Mouse (Mus musculus) liver, embryonic 14.5 days (tissue): ENCODE measurements around the gene Aqp12. TPM values are rescaled to one million over a fixed set of nuclear protein-coding genes. Genes with fewer than 3 reads are reported as not detected.

ENCODE experiments used
- ATAC-seq: fragments of 200-750 bp; cut with Nextera tagmentation; 2 replicates; pipeline ENCODE4 v1.8.0; 2017; ENCODE audit warnings: moderate number of reproducible peaks, mild to moderate bottlenecking, moderate library complexity; ENCODE audit not compliant: insufficient read depth
- DNase-seq, 3 experiments: peaks; one replicate each; pipeline ENCODE4 v3.0.0-alpha.2; 2012 to 2013; ENCODE audit warnings: low read depth in 3 of 3, low spot score in 3 of 3
- H3K27ac ChIP-seq: fragments of 300-500 bp; sonication (generic); 2 replicates; pipeline ENCODE4 v1.5.1; 2014; ENCODE audit warnings: moderate library complexity, mild to moderate bottlenecking, control low read depth, inconsistent platforms
- H3K27me3 ChIP-seq: fragments of 300-500 bp; sonication (generic); 2 replicates; pipeline ENCODE4 v1.6.1; 2014; ENCODE audit warnings: mild to moderate bottlenecking, low read length, moderate library complexity; ENCODE audit not compliant: control insufficient read depth, insufficient read depth
- H3K36me3 ChIP-seq: fragments of 300-500 bp; sonication (generic); replicated peaks from 2 replicates; pipeline ENCODE4 v1.6.1; 2014; ENCODE audit warnings: low read depth; ENCODE audit not compliant: control insufficient read depth, insufficient read depth
- H3K4me1 ChIP-seq, 2 experiments: fragments of 200-500 bp in 1 of 2; fragments of 300-500 bp in 1 of 2; sonication (generic) in 1 of 2; replicated peaks; 2 replicates each; pipeline ENCODE4 v1.6.1; 2012 to 2014; ENCODE audit warnings: antibody characterized with exemption in 1 of 2, inconsistent platforms in 1 of 2, low read length in 1 of 2; ENCODE audit not compliant: control insufficient read depth in 2 of 2, insufficient read depth in 2 of 2
- H3K4me2 ChIP-seq: fragments of 300-500 bp; sonication (generic); 2 replicates; pipeline ENCODE4 v1.6.1; 2014; ENCODE audit warnings: low read depth, mild to moderate bottlenecking, control low read depth, moderate library complexity
- H3K4me3 ChIP-seq, 2 experiments: fragments of 200-500 bp in 1 of 2; fragments of 300-500 bp in 1 of 2; sonication (generic) in 1 of 2; 2 replicates each; pipeline ENCODE4 v1.5.1; 2012 to 2014; ENCODE audit warnings: low read depth in 2 of 2, low read length in 2 of 2, mild to moderate bottlenecking in 2 of 2, control low read depth in 1 of 2, inconsistent platforms in 1 of 2, moderate library complexity in 1 of 2; ENCODE audit not compliant: insufficient read depth in 1 of 2
- H3K9ac ChIP-seq: fragments of 300-500 bp; sonication (generic); replicated peaks from 2 replicates; pipeline ENCODE4 v1.6.1; 2014; ENCODE audit warnings: mild to moderate bottlenecking, control low read depth, moderate library complexity
- H3K9me3 ChIP-seq: fragments of 300-500 bp; sonication (generic); 2 replicates; pipeline ENCODE4 v1.6.1; 2016; ENCODE audit warnings: low read length, mixed read lengths; ENCODE audit not compliant: control insufficient read depth
- CTCF ChIP-seq: IDR thresholded peaks from 2 replicates; pipeline ENCODE4 v1.5.1; 2016; ENCODE audit warnings: antibody characterized with exemption, low read depth, control low read depth
- EP300 ChIP-seq: IDR thresholded peaks from 2 replicates; pipeline ENCODE4 v1.6.1; 2016; ENCODE audit warnings: antibody characterized with exemption, low read depth
- WGBS: fragments of 180-500 bp; shearing (Covaris S2); extraction: QIAGEN DNeasy Blood & Tissue Kit; methylation state at CpG from one replicate; pipeline ENCODE4 v1.1.7; 2014; ENCODE audit not compliant: insufficient replicate concordance; 5-methylcytosine and 5-hydroxymethylcytosine counted together
- polyA plus RNA-seq, 2 experiments: library from polyadenylated mRNA; depleted of rRNA in 1 of 2; stranded (reverse) in 1 of 2; unstranded in 1 of 2; fragments of >200 nt; fragmentation: Nextera tagmentation in 1 of 2; extraction: Ambion mirVana in 1 of 2; gene quantifications; 2 replicates each; pipeline versions ENCODE4 v1.2.1 to v1.2.3; 2012 to 2014

The Aqp12 gene
- polyA plus RNA-seq, 2 experiments, result not detected

DNA sequence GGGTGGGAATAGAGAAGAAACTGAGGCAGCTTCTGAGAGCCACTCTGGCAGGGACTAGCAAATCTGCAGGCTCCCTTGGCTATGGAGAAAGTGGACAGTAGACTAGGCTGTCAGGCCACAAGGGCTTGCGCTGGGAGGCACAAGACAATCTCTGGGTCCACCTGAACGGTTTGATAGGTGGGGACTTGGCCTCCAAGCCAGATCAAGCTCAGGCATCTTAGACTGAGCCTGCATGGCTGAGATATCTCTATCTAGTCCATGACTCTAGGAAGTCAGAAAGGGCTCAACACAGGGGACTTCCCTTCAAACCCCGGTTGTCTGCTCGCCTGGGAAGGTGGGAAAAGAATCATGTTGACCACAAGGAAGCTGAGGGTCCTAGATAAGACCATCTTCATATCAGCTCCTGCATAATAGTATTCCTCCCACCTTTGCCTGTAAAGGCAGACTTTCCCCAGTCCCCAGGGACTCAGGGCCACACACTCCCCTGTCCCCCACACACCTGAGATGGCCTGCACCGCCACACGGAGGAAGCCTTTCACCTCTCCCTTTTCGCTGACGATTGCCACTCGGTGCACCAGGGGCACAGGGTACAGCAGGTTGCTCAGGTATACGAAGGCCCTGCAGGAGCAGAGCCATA is 40.1 kb downstream of the Aqp12 start:
- DNase-seq (peak; percentile 50 to 59 (median 56)), ATAC-seq (peak; percentile 91)
- Histone ChIP-seq H3K9ac (peak overlapping the region; percentile 27), H3K4me1 (peaks cover 4 to 19% of the 10 kb centered on the region in 2 experiments; a peak in 3 of 4 replicates), H3K4me2 (peak overlapping the region; percentile 39), H3K9me3 (no peaks in the 10 kb centered on the region), H3K36me3 (no peaks in the 10 kb centered on the region), H3K4me3 (no peak overlapping the region), H3K27ac (no peak overlapping the region), H3K27me3 (no peaks in the 10 kb centered on the region)
- TF ChIP-seq CTCF (no peak), EP300 (peak; percentile 71)
- WGBS, result 32% methylated on average over 10 of the region's 10 CpGs

DNA sequence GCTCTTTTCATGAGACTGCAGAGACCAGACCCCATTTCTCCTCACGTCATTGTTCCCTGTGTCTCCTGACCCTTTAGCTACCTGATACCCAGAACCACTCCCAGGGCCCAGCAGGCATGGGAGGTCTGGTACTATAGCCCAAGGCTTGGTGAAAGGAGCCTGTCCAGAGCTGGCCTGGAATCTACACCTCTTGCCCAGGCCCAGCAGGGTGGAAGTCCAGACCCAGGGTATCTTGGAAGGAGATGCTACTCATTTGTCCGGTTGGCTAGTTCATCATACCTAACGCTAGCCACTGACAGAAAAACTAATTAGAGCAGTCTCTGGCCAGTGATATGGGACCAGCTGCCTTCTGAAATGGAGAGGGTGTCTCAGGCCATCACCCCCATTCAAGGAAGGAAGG is 43.9 kb downstream of the Aqp12 start:
- Histone ChIP-seq H3K4me3 (no peak overlapping the region), H3K9ac (no peak overlapping the region), H3K36me3 (no peaks in the 10 kb centered on the region), H3K9me3 (no peaks in the 10 kb centered on the region), H3K4me2 (no peak overlapping the region), H3K4me1 (peaks cover 4 to 19% of the 10 kb centered on the region in 2 experiments; a peak in 3 of 4 replicates), H3K27me3 (no peaks in the 10 kb centered on the region), H3K27ac (no peak overlapping the region)
- TF ChIP-seq CTCF (no peak), EP300 (no peak)
- DNase-seq (no peak), ATAC-seq (no peak)
- WGBS, result 71% methylated on average over 3 of the region's 3 CpGs

DNA sequence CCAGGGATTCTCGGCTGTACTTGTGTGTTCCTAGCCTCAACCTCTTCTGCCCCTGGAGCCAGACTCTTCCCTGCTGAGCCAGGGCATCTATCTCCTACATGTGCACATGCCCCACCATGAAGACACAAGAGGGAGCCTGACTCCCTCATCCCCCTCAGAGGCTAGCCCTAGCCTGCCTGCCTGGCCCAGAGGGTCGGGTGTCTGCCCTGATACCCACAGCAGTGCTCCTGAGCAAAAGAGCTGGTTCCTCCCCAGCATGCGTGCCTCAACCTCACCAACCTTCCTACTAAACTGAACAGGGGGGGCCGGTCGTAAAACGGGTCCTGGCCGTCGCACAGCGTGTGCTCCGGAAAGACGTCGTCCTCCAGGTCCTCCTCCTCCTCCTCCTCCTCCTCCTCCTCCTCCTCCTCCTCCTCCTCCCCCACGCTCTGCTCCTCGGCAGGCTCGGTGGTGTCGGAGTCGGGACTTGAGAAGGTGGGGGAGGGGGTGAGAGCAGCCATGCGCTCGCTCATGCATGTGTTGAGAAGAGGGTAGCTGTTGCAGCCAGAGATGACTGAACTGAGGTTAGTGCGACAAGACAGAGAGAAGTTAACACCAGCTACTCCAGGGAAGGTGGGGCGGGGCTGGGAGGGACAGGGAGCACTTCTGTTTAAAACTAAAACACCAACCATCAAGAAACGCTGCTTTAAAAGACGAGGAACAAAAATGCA is 45.1 kb downstream of the Aqp12 start:
- TF ChIP-seq EP300 (no peak), CTCF (no peak)
- Histone ChIP-seq H3K9ac (no peak overlapping the region), H3K36me3 (no peaks in the 10 kb centered on the region), H3K4me2 (no peak overlapping the region), H3K27me3 (no peaks in the 10 kb centered on the region), H3K4me1 (peaks cover 0 to 9% of the 10 kb centered on the region in 2 experiments; a peak in 2 of 4 replicates), H3K9me3 (no peaks in the 10 kb centered on the region), H3K4me3 (no peak overlapping the region), H3K27ac (no peak overlapping the region)
- 55% methylated on average over 21 of the region's 23 CpGs for WGBS
- no peak for DNase-seq
- no peak for ATAC-seq

Other genes starting within 250 kb of the Aqp12 start
- 1.6 and 1.7 TPM in 2 replicates for gene Gpc1, start 174.7 kb upstream of the Aqp12 start, polyA plus RNA-seq (2012; rRNA removed)
- 1.8 and 2.1 TPM in 2 replicates for gene Gpc1, start 174.7 kb upstream of the Aqp12 start, polyA plus RNA-seq (2014; fragmentation: Nextera tagmentation; extraction: Ambion mirVana)
- 0.02 and 0.05 TPM in 2 replicates for gene Ankmy1, start 103.4 kb upstream of the Aqp12 start, polyA plus RNA-seq (2012; rRNA removed)
- not detected in 2 replicates for gene Ankmy1, start 103.4 kb upstream of the Aqp12 start, polyA plus RNA-seq (2014; fragmentation: Nextera tagmentation; extraction: Ambion mirVana)
- gene Dusp28, start 99.4 kb upstream of the Aqp12 start, polyA plus RNA-seq (2012; rRNA removed), result 5.2 and 6.4 TPM in 2 replicates
- gene Dusp28, start 99.4 kb upstream of the Aqp12 start, polyA plus RNA-seq (2014; fragmentation: Nextera tagmentation; extraction: Ambion mirVana), result 4.4 and 5.4 TPM in 2 replicates
- 10.7 and 15.3 TPM in 2 replicates for gene Rnpepl1, start 95.6 kb upstream of the Aqp12 start, polyA plus RNA-seq (2012; rRNA removed)
- gene Rnpepl1, start 95.6 kb upstream of the Aqp12 start, polyA plus RNA-seq (2014; fragmentation: Nextera tagmentation; extraction: Ambion mirVana), result 8.7 and 10.7 TPM in 2 replicates
- 7.4 and 8.8 TPM in 2 replicates for gene Capn10, start 72.0 kb upstream of the Aqp12 start, polyA plus RNA-seq (2012; rRNA removed)
- gene Capn10, start 72.0 kb upstream of the Aqp12 start, polyA plus RNA-seq (2014; fragmentation: Nextera tagmentation; extraction: Ambion mirVana), result 8.1 and 9.1 TPM in 2 replicates
- 0.40 and 0.48 TPM in 2 replicates for gene Gpr35, start 55.5 kb upstream of the Aqp12 start, polyA plus RNA-seq (2012; rRNA removed)
- gene Gpr35, start 55.5 kb upstream of the Aqp12 start, polyA plus RNA-seq (2014; fragmentation: Nextera tagmentation; extraction: Ambion mirVana), result 0.57 and 0.76 TPM in 2 replicates
- 0.07 and 0.16 TPM in 2 replicates for gene Kif1a, start 95.6 kb downstream of the Aqp12 start, polyA plus RNA-seq (2012; rRNA removed)
- 0.10 and 0.27 TPM in 2 replicates for gene Kif1a, start 95.6 kb downstream of the Aqp12 start, polyA plus RNA-seq (2014; fragmentation: Nextera tagmentation; extraction: Ambion mirVana)
- gene Agxt, start 128.9 kb downstream of the Aqp12 start, polyA plus RNA-seq (2012; rRNA removed), result 2.5 and 3.0 TPM in 2 replicates
- 8.4 and 9.4 TPM in 2 replicates for gene Agxt, start 128.9 kb downstream of the Aqp12 start, polyA plus RNA-seq (2014; fragmentation: Nextera tagmentation; extraction: Ambion mirVana)
- gene 2310007B03Rik, start 154.6 kb downstream of the Aqp12 start, polyA plus RNA-seq (2012; rRNA removed), result 0.07 and 0.11 TPM in 2 replicates
- 0.09 and 0.21 TPM in 2 replicates for gene 2310007B03Rik, start 154.6 kb downstream of the Aqp12 start, polyA plus RNA-seq (2014; fragmentation: Nextera tagmentation; extraction: Ambion mirVana)
- gene Crocc2, start 162.4 kb downstream of the Aqp12 start, polyA plus RNA-seq (2012; rRNA removed), result 0.01 and 0.02 TPM in 2 replicates
- gene Crocc2, start 162.4 kb downstream of the Aqp12 start, polyA plus RNA-seq (2014; fragmentation: Nextera tagmentation; extraction: Ambion mirVana), result not detected in 2 replicates
- gene Sned1, start 229.5 kb downstream of the Aqp12 start, polyA plus RNA-seq (2012; rRNA removed), result 0.16 and 0.25 TPM in 2 replicates
- 0.06 and 0.25 TPM in 2 replicates for gene Sned1, start 229.5 kb downstream of the Aqp12 start, polyA plus RNA-seq (2014; fragmentation: Nextera tagmentation; extraction: Ambion mirVana)